Mouse (Mus musculus): Measurements from ENCODE around the gene 9130008F23Rik. TPM values are rescaled to one million over a fixed set of nuclear protein-coding genes. Genes with fewer than 3 reads are reported as not detected.

9130008F23Rik gene
- total RNA-seq (2021): 0.63 and 1.1 TPM in 2 replicates
- long read RNA-seq, experiment 1: 0 reads
- long read RNA-seq, experiment 2: 0 reads

DNA sequence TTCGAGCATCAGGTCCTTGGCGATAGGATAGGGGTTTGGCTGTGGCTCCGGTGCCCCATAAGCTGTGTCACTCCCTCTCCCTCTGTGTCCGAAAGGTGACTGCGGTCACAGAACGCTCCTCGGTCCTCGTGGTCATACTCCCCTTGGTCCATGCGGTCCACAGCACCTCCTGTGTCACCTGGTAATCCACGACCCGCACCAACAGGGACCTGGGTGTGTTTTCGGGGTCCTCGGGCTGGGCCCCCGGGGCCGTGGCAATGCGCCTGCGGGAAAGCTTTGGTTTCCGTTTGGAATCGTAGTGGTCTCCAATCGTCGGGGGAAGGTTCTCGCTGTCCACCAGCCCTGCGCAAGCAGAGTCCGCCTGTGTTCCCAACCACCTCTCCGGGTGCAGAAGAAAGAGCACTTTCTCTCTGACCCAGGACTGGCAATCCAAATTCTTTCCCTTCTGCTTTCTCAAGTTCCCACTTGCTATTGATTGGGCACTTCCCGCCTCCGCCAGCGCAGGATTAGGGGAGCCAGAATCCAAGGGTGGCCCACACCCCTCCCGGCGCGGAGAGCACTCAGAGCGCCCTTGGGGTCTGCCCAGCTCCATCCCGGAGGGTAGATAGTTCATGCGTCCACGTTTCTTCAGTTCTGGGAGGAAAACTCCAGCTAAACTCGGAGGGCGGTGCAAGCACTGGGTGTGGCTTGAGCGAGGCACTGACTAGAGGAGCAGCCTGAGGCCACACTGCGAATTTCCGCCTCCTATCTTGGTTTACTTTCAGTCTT is at the start of gene 9130008F23Rik:
Gene 9130008F23Rik, minus strand, starts transcription at position 636 of the 768 bp plus-strand sequence.
- peak; percentile 67 for DNase-seq

DNA sequence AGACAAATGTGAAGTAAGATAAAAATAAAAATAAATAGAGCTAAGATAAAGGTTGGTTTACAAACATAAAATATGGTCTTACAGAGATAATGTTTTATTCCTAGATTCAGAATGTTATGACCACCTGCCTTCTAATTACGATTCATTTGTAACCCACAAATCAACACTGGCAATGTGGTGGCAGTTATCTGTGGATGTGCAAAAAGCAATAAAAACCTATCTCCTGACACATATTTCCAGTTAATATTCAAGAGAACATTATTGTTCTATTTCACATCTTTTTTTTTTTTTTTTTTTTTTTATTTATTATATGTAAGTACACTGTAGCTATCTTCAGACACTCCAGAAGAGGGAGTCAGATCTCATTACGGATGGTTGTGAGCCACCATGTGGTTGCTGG is 35.1 kb upstream of the 9130008F23Rik start:
- no peak for DNase-seq

DNA sequence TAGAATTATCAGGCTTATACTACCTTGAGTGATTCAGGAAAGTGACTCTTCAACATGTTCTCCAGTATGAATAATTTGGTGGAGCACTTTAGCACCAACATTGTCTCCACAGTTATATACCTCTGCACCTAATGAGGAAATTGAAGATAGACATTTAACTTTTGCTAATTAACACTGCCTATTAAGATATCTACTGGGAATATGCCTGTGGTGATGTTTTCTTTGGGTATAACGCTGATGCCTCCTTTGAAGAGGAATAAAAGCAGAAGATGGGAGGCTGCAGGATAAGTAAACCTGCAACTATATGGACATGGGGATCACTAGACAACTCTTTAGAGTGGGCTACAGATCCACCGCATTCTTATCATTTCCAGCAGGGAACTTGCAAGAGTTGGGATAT is 33.9 kb upstream of the 9130008F23Rik start, which contains the start of gene Glyatl3:
Gene Glyatl3, minus strand, starts transcription at position 101 of the 400 bp plus-strand sequence.
- DNase-seq: no peak

DNA sequence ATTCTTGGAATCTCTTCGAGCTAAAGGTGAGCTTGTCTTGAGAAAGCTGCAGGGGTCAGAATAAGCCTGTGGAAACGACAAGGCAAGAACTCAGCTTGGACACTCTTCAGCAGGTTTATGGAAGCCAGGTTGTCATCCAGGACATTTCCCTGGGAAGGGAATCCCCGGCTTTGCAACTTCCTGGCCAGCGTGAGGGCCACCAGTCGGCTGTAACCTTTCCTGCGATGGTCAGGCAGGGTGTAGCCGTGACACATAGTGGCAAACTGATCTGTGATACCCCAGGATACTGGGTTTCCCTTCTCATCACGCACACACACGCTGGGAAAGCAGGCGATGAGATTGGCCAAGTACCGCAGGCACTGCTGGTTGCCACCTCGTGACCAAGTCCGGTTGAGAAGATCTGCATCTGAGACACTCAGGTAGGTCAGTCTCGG is 24.4 kb upstream of the 9130008F23Rik start:
- peak; percentile 12 for DNase-seq

DNA sequence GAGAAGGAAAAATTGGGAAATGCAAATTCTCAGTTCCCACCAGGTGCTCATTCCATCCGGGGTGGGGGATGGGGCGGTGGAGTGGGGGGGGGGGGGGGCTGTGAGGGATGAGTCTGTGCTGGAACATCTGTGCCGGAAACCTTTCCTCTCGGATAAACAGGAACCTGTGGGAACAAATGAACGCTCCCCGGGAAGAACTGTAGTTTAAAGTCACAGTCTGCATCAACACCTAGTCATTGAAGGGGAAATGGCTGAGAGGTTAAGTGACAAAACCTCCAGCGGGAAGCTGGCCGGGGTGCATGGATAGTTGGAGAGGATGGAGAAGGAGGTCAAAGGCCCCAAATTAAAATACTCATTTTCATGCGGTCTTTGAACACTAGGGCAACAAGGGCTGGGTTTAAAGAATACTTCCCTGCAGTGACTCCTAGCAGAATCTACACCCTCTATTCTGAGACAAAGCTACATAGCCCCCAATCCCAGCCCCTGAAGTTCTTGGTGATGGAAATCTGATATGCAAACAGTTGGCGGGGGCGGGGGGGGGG is 23.8 kb upstream of the 9130008F23Rik start:
- DNase-seq: peak; percentile 11

DNA sequence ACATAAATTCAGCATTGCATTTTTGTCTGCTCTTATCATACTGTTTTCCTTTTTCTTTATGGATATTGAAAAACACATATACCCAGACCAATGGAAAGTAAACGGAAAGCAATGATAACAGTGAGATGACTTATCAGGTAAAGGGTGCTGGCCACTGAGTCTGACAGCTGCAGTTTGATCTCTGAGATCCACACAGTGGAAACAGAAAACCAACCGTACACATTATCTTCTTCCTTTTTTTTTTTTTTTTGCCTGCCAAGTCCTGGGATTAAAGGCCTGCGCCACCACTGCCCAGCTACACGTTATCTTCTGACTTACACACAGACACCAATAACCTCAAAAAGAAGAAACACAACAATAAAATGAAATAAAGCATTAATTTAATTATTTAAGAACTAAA is 23.0 kb upstream of the 9130008F23Rik start:
- DNase-seq: no peak

DNA sequence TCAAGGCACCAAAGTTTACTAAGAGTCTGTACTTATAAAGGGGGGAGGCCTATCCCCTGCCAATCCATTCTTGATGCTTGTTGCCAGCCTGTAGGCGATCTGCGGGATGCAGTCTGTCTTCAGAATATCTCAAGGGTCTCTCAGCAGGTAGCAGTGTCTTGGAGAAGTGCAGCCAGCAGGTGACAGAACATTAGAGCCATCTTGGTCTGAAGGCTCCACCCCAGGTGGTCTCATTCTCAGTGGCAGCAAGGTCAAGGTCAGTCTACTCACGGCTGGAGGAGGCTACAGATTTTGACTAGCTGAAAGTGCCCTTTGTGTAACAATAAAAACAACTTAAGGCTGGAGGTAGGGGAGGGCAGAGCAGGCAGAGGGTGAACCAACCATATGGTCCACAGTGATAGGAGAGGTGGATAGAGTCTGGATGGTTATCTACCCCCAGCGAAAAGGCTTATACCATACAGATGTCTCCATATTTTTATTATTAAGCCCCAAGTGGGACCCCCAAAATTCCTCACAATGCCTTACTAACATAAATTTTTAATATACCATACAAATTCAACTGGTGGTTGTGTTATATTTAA is 19.5 kb upstream of the 9130008F23Rik start:
- DNase-seq: no peak

DNA sequence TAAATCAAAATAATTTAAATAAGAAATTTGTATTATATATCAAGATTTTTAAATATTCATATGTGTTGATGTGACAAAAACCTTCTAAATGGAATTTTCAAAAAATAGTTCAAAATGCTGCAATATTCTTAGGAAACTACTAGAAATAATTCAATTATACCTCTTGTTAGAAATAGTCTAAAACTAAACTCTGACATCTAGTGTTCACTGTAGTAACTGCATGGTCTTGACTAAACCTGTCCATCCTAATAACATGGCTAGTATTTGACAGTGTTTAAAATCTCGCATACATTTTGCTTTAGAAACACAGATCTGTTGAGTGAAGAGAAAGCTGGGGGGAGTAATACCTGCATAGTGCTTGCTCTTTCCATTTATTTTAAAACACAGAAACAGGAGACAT is 16.5 kb upstream of the 9130008F23Rik start:
- no peak for DNase-seq

DNA sequence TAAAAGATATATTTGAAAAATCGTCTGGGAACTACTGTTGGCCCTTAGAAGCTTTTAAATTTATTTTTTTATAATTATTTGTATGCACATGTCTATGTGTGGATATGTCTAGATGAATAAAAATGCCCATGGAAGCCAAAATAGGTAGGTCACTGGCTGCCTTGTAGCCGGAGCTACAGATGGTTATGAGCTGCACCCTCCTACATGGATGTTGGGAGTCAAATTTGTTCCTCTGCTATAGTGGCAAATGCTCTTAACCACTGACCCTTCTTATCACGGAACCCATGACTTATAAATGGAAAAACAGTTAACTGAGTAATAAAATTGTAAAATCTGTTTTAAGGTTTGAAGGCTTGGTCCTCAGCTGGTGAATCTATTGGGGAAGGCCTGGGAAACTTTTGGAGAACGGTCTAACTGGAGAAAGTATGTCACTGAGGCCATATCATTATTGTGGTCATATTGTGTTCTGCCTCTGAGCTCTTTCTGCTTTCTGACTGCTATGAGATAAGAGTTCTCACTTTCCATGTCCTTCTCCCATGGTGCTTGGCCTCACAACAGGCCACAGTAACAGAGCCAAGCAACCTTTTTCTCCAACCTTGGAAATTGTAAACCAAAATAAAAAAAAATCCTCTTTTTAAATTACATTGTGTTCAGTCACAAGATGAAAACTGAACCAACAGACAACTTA is 7.6 kb upstream of the 9130008F23Rik start:
- DNase-seq: no peak

DNA sequence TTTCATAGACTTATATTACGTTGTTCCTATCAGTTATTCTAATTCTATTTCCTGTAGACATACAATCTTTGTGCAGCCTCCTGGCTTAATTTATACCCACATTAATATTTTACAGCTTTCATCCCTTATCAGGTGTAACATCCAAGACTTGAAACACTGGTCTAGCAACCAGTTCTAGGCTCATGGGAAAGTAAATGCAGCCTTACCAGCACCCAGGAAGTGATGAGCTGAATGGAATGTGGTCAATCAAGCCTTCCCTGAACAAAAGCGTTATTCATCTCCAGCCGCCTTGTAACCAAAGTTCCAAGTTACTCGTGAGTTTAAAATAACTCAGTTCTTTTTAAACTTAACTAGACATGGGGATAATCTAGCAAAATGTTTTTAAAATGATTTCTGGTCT is 4.8 kb upstream of the 9130008F23Rik start:
- no peak for DNase-seq

DNA sequence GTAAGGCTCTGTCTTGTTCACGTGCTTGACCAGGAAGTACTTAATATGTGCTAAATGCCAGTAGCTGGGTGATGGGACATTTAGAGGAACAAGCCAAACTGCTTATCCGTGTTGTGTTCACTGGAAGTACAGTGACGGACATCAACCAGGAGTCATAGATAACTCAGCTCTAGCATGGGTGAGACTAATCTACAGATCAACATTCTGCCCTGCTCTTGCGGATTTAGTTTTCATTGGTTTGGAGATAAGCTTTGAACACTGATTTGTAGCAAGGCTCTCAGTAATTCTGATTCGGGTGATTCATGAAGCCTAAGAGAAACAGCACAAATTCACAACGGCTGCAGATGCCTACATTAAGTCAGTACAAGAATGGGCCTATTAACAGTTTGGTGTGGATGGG is 1.8 kb upstream of the 9130008F23Rik start:
- DNase-seq: no peak

DNA sequence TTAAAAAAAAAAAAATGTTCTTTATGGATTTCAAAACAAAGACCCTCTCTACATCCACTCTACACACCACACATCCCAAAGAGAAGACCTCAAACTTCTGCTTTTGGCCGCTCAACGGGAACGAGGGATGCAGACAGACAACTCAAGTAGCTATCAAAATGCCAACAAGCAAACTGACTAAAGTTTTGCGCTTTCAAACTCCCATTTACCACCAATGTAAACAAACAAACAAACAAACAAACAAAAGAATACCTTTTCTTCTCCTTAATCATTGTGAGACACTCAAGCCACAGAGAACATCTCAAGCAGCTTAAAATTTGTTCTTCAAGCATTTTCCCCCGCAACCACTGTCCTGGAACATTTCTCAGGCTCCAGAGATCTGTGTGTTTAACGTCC is 833 bp downstream of the 9130008F23Rik start:
- DNase-seq: no peak

DNA sequence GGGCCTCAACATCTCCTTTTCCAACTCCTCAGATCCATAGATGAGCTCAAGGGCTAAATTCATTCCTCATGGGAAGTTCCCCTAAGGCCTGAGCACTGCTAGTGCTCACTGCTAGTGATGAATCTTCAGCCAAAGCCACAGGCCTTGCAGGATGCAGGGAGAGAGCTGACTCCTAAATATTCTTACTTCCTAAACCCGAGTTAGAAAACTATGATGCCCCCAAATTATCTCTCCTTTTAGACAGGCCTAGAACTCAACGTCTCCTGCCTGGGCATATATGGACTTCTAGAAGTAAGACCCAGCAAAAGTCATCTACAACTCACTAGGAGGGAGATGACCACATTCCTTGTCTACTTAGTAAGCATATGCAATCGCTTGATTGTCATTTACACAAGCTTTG is 2.6 kb downstream of the 9130008F23Rik start:
- DNase-seq: no peak

DNA sequence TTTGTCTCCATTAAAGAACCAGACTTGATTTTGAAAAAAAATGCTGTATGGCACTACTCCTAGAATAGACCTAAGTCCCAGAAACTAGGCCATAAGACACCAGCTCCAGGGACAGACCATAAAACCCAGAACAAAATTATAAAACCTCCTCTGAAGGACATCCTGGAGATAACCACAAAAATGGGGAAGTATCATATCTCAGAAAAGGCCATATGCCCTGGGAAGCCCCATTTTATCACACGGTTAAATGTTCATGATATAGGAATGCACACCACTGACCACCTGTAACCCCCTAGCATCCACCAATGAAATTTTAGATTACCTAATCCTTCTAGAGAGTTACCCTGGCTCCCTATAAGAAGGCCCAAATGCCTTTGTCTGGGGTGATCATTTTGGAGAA is 4.8 kb downstream of the 9130008F23Rik start:
- no peak for DNase-seq

DNA sequence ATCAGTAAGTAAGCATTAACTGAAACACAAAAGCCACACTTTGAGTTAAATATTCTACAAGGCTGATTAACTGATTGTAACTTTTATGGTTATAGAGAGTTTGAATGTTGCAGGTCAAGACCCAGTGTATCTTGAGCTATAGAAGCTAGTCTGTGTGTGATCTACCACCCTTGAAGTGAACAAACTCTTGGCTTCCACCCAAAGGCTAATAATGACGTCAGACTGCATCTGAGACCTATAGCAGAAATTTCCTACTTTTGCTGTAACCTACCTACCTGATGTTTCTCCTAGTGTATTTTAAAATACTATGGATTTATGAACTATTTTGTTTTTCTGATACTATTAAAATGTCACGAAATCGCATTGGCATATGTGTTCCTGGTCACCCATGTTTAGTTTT is 5.7 kb downstream of the 9130008F23Rik start:
- DNase-seq: no peak

DNA sequence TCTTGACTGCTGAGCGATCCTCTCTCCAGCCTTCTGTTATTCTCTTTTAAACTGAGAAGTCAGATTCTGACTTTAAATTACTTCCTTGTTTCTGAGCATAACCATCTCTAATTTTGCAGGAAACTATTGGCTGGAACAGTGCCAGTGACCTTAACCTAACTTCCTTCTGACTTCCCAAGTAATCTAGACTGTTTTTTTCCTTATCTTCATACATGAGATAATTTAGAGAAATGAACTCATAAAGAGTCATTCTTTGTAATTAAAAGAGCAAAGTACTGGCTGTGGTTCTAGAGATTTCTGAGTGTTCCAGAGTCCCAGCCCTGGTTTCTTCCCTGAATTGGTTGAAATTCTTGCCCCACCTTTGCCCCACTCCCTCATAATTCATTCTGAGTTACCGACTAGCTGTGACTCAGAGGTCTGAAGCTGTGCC is 6.8 kb downstream of the 9130008F23Rik start:
- DNase-seq: peak; percentile 26

DNA sequence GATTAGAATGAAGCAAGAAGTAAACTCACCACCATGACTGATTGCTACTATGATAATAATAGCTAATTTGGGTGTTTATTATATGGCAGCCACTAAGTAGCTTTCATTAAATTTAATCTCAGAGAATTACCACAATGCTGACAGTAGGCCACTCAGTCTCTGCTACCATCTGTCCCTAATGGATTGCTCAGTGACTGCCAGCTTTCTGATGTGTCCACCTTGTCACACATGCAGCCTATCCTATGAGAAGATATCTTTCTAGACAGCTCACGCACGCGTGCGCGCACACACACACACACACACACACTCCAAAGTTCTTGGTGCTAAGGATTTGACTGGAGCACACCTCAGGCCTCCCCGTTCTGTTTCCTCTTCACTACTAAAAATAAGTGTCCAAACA is 7.7 kb downstream of the 9130008F23Rik start:
- DNase-seq: no peak

DNA sequence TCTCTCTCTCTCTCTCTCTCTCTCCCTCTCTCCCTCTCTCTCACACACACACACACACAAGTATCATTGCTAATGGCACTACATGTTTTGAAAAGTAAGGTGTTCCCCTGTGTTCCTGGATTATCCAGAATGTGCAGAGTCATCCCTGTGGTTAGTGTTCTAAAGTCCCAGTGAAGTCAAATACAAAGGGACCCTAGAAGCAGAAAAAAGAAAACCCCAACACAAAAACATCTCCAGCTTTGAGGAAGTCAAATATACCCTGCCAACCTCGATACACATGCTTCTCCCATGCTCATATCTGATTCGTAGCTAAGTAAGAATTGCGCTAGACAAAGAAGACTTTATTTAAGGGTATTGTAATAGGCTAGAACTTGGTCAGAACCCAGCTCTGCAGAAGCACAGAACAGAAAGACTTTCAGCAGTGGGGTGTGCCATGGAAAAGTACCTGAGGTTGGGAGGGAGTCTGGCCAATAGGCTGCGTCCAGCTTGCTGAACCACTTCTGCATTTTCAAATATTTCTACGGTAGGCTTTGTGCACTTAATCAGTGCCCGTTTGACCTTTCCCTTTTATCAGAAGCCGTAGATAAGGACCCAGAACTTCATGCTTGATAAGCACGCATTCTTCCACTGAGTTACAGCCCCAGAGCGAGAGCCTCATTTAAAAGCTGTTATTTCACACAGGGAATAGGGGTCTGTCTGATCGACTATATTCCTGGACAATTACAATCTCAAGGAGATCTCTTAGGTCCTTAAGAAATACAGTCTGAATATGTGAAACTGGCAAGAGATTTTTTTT is 11.2 kb downstream of the 9130008F23Rik start:
- DNase-seq: no peak

DNA sequence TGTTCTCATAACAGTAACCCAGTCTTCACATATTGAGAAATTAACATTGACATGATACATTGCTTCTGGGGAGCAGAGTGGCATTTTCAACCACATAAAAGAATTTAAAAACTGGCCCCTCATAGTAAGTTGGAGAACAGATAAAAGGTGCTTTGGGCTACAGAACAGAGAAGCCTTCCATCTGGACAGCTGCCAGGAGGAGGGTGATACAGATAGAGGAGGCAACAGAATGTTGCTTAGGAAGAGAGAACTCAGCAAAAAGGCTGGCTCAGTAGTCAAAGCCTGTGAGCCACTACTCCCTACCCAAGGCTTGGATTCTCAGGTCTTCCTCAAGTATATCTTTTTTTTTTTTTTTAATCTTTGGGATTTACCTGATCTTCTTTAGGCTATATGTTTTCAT is 25.3 kb downstream of the 9130008F23Rik start:
- no peak for DNase-seq

DNA sequence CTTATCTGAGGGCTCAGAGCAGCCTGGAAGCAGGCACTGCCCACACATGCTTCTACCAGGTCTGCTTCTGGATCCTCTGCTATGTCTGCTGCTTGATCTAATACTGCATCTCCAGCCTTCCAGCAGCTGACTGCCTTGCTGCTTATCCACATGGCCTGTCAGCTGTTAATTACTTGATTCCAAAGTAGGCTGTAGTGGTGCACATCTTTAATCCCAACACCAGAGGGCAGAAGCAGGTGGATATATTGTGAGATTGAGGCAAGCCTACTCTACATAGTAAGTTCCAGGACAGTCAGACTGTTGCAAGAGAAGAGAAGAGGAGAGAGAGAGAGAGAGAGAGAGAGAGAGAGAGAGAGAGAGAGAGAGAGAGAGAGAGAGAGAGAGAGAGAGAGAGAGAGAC is 43.1 kb downstream of the 9130008F23Rik start:
- DNase-seq: peak; percentile 22

DNA sequence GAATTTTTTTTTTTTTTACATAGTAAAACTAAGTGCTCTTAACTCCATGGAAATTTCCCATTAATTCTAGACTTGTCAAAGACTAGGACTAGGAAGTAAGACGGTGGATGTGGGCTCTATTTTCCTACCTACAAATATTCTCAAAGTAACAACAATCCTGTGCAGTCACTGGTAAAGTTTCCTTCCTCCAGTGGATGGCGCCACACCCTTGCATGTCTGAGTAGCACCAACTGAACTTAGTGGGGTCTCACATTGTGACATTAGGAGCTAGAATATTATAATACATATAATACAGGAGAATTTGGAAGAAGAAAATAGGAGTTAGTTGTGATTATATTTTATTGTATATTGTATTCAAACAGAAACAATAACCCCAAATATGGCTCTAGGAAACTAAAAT is 48.5 kb downstream of the 9130008F23Rik start:
- no peak for DNase-seq
